Mouse (Mus musculus) adrenal gland, postnatal 25 days (tissue): ENCODE data around the gene Kcnk12. TPM values are rescaled to one million over a fixed set of nuclear protein-coding genes. Genes with fewer than 3 reads are reported as not detected.

Source experiments
- DNase-seq: peaks from one replicate; pipeline ENCODE4 v3.0.0; 2021; ENCODE audit warnings: mixed read lengths
- long read RNA-seq: library from polyadenylated mRNA; stranded (forward); transcript quantifications from one replicate; pipeline ENCODE4 v2.0.0, GENCODE M21; 2021
- total RNA-seq: library from RNA; stranded (reverse); gene quantifications from 2 replicates; pipeline ENCODE4 v1.2.3, GENCODE M21; 2021

The Kcnk12 gene
- total RNA-seq = 0.73 and 0.76 TPM in 2 replicates
- long read RNA-seq, partial matches to known transcripts = 0 of 2 reads
- long read RNA-seq, other reads (novel, unspliced or antisense) = 0 of 2 reads

GRCm38 (mm10) chr17:87797688-87798291 is at the start of gene Kcnk12:
TSS of gene Kcnk12 (minus strand) at chr17:87797994.
- DNase-seq = peak; percentile 62

- no peak for DNase-seq
These were observed 44.4 kb upstream of the Kcnk12 start for GRCm38 (mm10) chr17:87842156-87842555.

GRCm38 (mm10) chr17:87840079-87840478 is 42.3 kb upstream of the Kcnk12 start:
- no peak for DNase-seq

- no peak for DNase-seq
These were observed 37.1 kb upstream of the Kcnk12 start for GRCm38 (mm10) chr17:87834850-87835249.

GRCm38 (mm10) chr17:87826909-87827308 is 29.1 kb upstream of the Kcnk12 start:
- DNase-seq = no peak

GRCm38 (mm10) chr17:87826036-87826560 is 28.3 kb upstream of the Kcnk12 start:
- DNase-seq = no peak

- DNase-seq = no peak
These were observed 27.7 kb upstream of the Kcnk12 start for GRCm38 (mm10) chr17:87825454-87826008.

- DNase-seq = no peak
These were observed 25.2 kb upstream of the Kcnk12 start for GRCm38 (mm10) chr17:87823031-87823430.

- no peak for DNase-seq
These were observed 11.8 kb upstream of the Kcnk12 start for GRCm38 (mm10) chr17:87809556-87809955.

- DNase-seq = no peak
These were observed 2.1 kb upstream of the Kcnk12 start for GRCm38 (mm10) chr17:87799948-87800340.

- no peak for DNase-seq
These were observed 1.6 kb upstream of the Kcnk12 start for GRCm38 (mm10) chr17:87799212-87799947.

- DNase-seq = peak; percentile 84
These were observed 688 bp upstream of the Kcnk12 start for GRCm38 (mm10) chr17:87798423-87798941.

- DNase-seq = no peak
These were observed 845 bp downstream of the Kcnk12 start for GRCm38 (mm10) chr17:87796881-87797416.

- no peak for DNase-seq
These were observed 1.7 kb downstream of the Kcnk12 start for GRCm38 (mm10) chr17:87795927-87796714.

GRCm38 (mm10) chr17:87794801-87795200 is 3.0 kb downstream of the Kcnk12 start:
- DNase-seq = no peak

- no peak for DNase-seq
These were observed 4.5 kb downstream of the Kcnk12 start for GRCm38 (mm10) chr17:87793331-87793730.

GRCm38 (mm10) chr17:87792623-87793315 is 5.0 kb downstream of the Kcnk12 start:
- DNase-seq = no peak

GRCm38 (mm10) chr17:87791517-87792098 is 6.2 kb downstream of the Kcnk12 start:
- DNase-seq = no peak

GRCm38 (mm10) chr17:87790661-87791060 is 7.1 kb downstream of the Kcnk12 start:
- DNase-seq = no peak

GRCm38 (mm10) chr17:87788216-87788615 is 9.6 kb downstream of the Kcnk12 start:
- no peak for DNase-seq

- no peak for DNase-seq
These were observed 10.1 kb downstream of the Kcnk12 start for GRCm38 (mm10) chr17:87787711-87788110.
